Mouse (Mus musculus) embryonic facial prominence, embryonic 10.5 days (tissue): ENCODE measurements at regions not wholly inside any gene's neighbourhood (a gene's known extent, or its start where the extent isn't known, plus 50 kb on each side); places are given as distances from the start of the nearest gene placed in this dataset.

Experiments
- DNase-seq: peaks from one replicate; pipeline ENCODE4 v3.0.0-alpha.2; 2017; ENCODE audit warnings: low spot score
- H3K27ac ChIP-seq: fragments of 300-500 bp; sonication (generic); replicated peaks from 2 replicates; pipeline ENCODE4 v1.5.1; 2016; ENCODE audit warnings: mild to moderate bottlenecking
- H3K27me3 ChIP-seq: fragments of 300-500 bp; sonication (generic); replicated peaks from 2 replicates; pipeline ENCODE4 v1.6.1; 2016; ENCODE audit warnings: low read depth, mild to moderate bottlenecking; ENCODE audit not compliant: poor library complexity, severe bottlenecking
- H3K36me3 ChIP-seq: fragments of 300-500 bp; sonication (generic); replicated peaks from 2 replicates; pipeline ENCODE4 v1.6.1; 2016; ENCODE audit warnings: mild to moderate bottlenecking, moderate library complexity
- H3K4me1 ChIP-seq: fragments of 300-500 bp; sonication (generic); 2 replicates; pipeline ENCODE4 v1.6.1; 2016
- H3K4me3 ChIP-seq: fragments of 300-500 bp; sonication (generic); 2 replicates; pipeline ENCODE4 v1.5.1; 2016; ENCODE audit warnings: mild to moderate bottlenecking, moderate library complexity
- H3K9me3 ChIP-seq: fragments of 300-500 bp; sonication (generic); 2 replicates; pipeline ENCODE4 v1.6.1; 2016; ENCODE audit warnings: mild to moderate bottlenecking
- WGBS: fragments of 180-500 bp; shearing (Covaris S2); methylation state at CpG from one replicate; pipeline ENCODE4 v1.1.7; 2016; 5-methylcytosine and 5-hydroxymethylcytosine counted together

- Histone ChIP-seq H3K36me3 (no peaks in the 10 kb centered on the region), H3K9me3 (no peaks in the 10 kb centered on the region), H3K4me3 (no peak overlapping the region), H3K27me3 (no peaks in the 10 kb centered on the region), H3K27ac (no peak overlapping the region), H3K4me1 (peaks cover 6% of the 10 kb centered on the region)
- DNase-seq, result no peak
- 81% methylated on average over 4 of the region's 4 CpGs for WGBS
Measured at GRCm38 (mm10) chr9:50433525-50433924, 60.8 kb upstream of the Plet1 start.

GRCm38 (mm10) chr9:50433978-50434377 is 60.3 kb upstream of the Plet1 start:
- peaks cover 6% of the 10 kb centered on the region for H3K4me1 ChIP-seq

GRCm38 (mm10) chr9:50437830-50438722 is 56.2 kb upstream of the Plet1 start:
- Histone ChIP-seq H3K27me3 (no peaks in the 10 kb centered on the region), H3K27ac (peak overlapping the region; percentile 40), H3K9me3 (no peaks in the 10 kb centered on the region), H3K36me3 (no peaks in the 10 kb centered on the region), H3K4me3 (peak overlapping the region; percentile 47), H3K4me1 (peaks cover 6% of the 10 kb centered on the region)
- 16% methylated on average over 17 of the region's 17 CpGs for WGBS
- peak; percentile 85 for DNase-seq

More at GRCm38 (mm10) chr9:50433978-50434377, 60.3 kb upstream of the Plet1 start:
- 69% methylated on average over 4 of the region's 4 CpGs for WGBS
- no peaks in the 10 kb centered on the region for H3K36me3 ChIP-seq
- H3K4me3 ChIP-seq, result no peak overlapping the region
- no peaks in the 10 kb centered on the region for H3K27me3 ChIP-seq
- H3K27ac ChIP-seq, result no peak overlapping the region
- H3K9me3 ChIP-seq, result no peaks in the 10 kb centered on the region
- no peak for DNase-seq

- WGBS, result 61% methylated on average over 7 of the region's 7 CpGs
- DNase-seq, result no peak
- Histone ChIP-seq H3K27ac (no peak overlapping the region), H3K4me1 (peaks cover 6% of the 10 kb centered on the region), H3K36me3 (no peaks in the 10 kb centered on the region), H3K27me3 (no peaks in the 10 kb centered on the region), H3K9me3 (no peaks in the 10 kb centered on the region), H3K4me3 (no peak overlapping the region)
Measured at GRCm38 (mm10) chr9:50438738-50439137, 55.6 kb upstream of the Plet1 start.

- H3K27ac ChIP-seq, result no peak overlapping the region
- H3K27me3 ChIP-seq, result no peaks in the 10 kb centered on the region
- H3K4me3 ChIP-seq, result no peak overlapping the region
- H3K36me3 ChIP-seq, result no peaks in the 10 kb centered on the region
- H3K9me3 ChIP-seq, result no peaks in the 10 kb centered on the region
- WGBS, result 73% methylated on average over 3 of the region's 3 CpGs
- no peak for DNase-seq
- peaks cover 6% of the 10 kb centered on the region for H3K4me1 ChIP-seq
Measured at GRCm38 (mm10) chr9:50440222-50440621, 54.1 kb upstream of the Plet1 start.

GRCm38 (mm10) chr9:50440689-50441088 is 53.6 kb upstream of the Plet1 start:
- WGBS, result 61% methylated on average over 2 of the region's 2 CpGs
- Histone ChIP-seq H3K36me3 (no peaks in the 10 kb centered on the region), H3K4me3 (no peak overlapping the region), H3K9me3 (no peaks in the 10 kb centered on the region), H3K27ac (no peak overlapping the region), H3K27me3 (no peaks in the 10 kb centered on the region), H3K4me1 (peaks cover 6% of the 10 kb centered on the region)
- no peak for DNase-seq

GRCm38 (mm10) chr9:50443708-50444463 is 50.4 kb upstream of the Plet1 start:
- H3K27ac ChIP-seq, result no peak overlapping the region
- peak; percentile 60 for DNase-seq
- H3K4me1 ChIP-seq, result no peaks in the 10 kb centered on the region
- WGBS, result 61% methylated on average over 23 of the region's 23 CpGs
- H3K27me3 ChIP-seq, result no peaks in the 10 kb centered on the region
- no peak overlapping the region for H3K4me3 ChIP-seq
- no peaks in the 10 kb centered on the region for H3K9me3 ChIP-seq
- no peaks in the 10 kb centered on the region for H3K36me3 ChIP-seq
